Mouse (Mus musculus) hindbrain, embryonic 10.5 days (tissue): ENCODE measurements around the gene Cisd3. TPM values are rescaled to one million over a fixed set of nuclear protein-coding genes. Genes with fewer than 3 reads are reported as not detected.
"Not testable (repeated sequence)": the region's sequence is repeated elsewhere in the genome, so short reads cannot be mapped to it uniquely, and the experiment has no call there.

ENCODE experiments used
- DNase-seq: peaks from one replicate; pipeline ENCODE4 v3.0.0-alpha.2; 2017; ENCODE audit warnings: low spot score
- H3K27ac ChIP-seq: fragments of 300-500 bp; sonication (generic); 2 replicates; pipeline ENCODE4 v1.5.1; 2016; ENCODE audit warnings: mild to moderate bottlenecking, moderate library complexity
- H3K27me3 ChIP-seq: fragments of 300-500 bp; sonication (generic); 2 replicates; pipeline ENCODE4 v1.6.1; 2016; ENCODE audit warnings: mild to moderate bottlenecking; ENCODE audit not compliant: poor library complexity, insufficient read depth, severe bottlenecking
- H3K36me3 ChIP-seq: fragments of 300-500 bp; sonication (generic); 2 replicates; pipeline ENCODE4 v1.6.1; 2016; ENCODE audit warnings: mild to moderate bottlenecking, moderate library complexity
- H3K4me1 ChIP-seq: fragments of 300-500 bp; sonication (generic); replicated peaks from 2 replicates; pipeline ENCODE4 v1.6.1; 2016; ENCODE audit warnings: mild to moderate bottlenecking
- H3K4me3 ChIP-seq: fragments of 300-500 bp; sonication (generic); 2 replicates; pipeline ENCODE4 v1.5.1; 2016; ENCODE audit warnings: mild to moderate bottlenecking, moderate library complexity
- H3K9me3 ChIP-seq: fragments of 300-500 bp; sonication (generic); 2 replicates; pipeline ENCODE4 v1.6.1; 2016; ENCODE audit warnings: mild to moderate bottlenecking, moderate library complexity
- WGBS: fragments of 180-500 bp; shearing (Covaris S2); methylation state at CpG from one replicate; pipeline ENCODE4 v1.1.7; 2016; 5-methylcytosine and 5-hydroxymethylcytosine counted together
- polyA plus RNA-seq: library from polyadenylated mRNA; unstranded; fragments of >200 nt; fragmentation: Nextera tagmentation; extraction: Ambion mirVana; gene quantifications from 2 replicates; pipeline ENCODE4 v1.2.1, GENCODE M21; 2016

Cisd3 gene
- polyA plus RNA-seq, 1 experiment from 2014 or later = 18.3 TPM

DNA sequence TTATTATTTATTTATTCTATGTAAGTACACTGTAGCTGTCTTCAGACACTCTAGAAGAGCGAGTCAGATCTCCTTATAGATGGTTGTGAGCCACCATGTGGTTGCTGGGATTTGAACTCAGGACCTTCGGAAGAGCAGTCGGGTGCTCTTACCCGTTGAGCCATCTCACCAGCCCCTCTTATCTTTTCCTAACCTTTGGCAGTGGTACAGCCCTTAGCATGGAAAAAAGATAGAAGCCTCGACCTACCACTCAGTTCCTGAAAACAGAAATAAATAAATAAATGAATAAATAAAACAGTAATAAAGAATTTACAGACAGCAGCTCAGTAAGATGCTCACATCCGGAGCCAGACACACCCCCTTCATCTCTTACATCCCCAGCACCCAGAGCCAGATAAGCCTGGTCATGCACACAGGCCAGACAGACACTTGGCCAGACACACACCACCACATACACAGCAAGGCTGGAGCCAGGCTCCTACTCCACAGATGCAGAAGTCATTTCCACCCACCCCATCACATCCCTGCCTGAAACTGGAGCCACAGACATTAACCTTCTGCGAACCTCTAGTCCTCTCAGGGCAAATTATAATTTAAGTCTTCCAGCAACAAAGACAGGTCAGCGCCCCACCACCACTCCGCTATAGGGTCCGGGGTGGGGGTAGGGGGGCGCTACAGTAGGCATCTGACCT, 11.7 kb downstream of the Cisd3 start:
- H3K27me3 ChIP-seq = no peaks in the 10 kb centered on the region
- peaks cover 74% of the 10 kb centered on the region for H3K4me1 ChIP-seq

DNA sequence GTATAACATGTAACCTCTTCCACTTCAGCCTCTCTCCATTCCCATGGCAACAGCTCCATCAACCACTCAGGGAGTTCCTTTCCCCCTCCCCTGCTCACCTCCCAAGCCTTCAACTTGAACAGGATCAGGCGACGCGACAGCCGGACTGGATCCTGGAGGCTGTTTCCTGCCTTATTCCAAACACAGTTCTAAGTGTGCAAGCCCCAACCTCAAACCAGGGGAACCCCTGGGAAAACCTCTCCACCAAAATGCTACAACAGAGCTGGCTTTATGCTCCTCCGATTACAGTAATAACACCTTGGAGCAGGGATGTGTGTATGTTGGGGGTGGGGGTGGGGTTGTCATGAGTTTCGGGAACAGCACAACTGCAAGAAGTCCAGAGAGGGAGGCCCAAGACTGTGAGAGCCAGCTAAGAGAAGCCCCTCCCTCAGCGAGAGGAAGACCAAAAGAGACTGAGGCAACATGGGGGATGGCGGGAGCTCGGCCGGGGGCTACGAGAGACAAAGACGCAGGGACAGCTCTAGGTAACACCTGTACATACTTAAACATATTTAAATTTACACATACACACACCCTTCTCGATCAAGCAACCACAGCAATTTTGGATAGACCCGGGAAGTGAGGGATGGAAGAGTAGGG, 12.4 kb downstream of the Cisd3 start:
- peak overlapping the region; percentile 85 for H3K4me3 ChIP-seq
- DNase-seq = peak; percentile 48
- H3K27ac ChIP-seq = peak overlapping the region; percentile 99
- H3K36me3 ChIP-seq = peaks cover 18% of the 10 kb centered on the region
- H3K9me3 ChIP-seq = no peaks in the 10 kb centered on the region
- H3K4me1 ChIP-seq = peaks cover 74% of the 10 kb centered on the region
- no peaks in the 10 kb centered on the region for H3K27me3 ChIP-seq
- WGBS = 3% methylated on average over 14 of the region's 14 CpGs

More for the DNA sequence above, 11.7 kb downstream of the Cisd3 start:
- peak overlapping the region; percentile 99 for H3K27ac ChIP-seq
- peaks cover 25% of the 10 kb centered on the region for H3K36me3 ChIP-seq
- peak overlapping the region; percentile 85 for H3K4me3 ChIP-seq
- no peaks in the 10 kb centered on the region for H3K9me3 ChIP-seq
- no peak for DNase-seq
- WGBS = 66% methylated on average over 11 of the region's 11 CpGs

DNA sequence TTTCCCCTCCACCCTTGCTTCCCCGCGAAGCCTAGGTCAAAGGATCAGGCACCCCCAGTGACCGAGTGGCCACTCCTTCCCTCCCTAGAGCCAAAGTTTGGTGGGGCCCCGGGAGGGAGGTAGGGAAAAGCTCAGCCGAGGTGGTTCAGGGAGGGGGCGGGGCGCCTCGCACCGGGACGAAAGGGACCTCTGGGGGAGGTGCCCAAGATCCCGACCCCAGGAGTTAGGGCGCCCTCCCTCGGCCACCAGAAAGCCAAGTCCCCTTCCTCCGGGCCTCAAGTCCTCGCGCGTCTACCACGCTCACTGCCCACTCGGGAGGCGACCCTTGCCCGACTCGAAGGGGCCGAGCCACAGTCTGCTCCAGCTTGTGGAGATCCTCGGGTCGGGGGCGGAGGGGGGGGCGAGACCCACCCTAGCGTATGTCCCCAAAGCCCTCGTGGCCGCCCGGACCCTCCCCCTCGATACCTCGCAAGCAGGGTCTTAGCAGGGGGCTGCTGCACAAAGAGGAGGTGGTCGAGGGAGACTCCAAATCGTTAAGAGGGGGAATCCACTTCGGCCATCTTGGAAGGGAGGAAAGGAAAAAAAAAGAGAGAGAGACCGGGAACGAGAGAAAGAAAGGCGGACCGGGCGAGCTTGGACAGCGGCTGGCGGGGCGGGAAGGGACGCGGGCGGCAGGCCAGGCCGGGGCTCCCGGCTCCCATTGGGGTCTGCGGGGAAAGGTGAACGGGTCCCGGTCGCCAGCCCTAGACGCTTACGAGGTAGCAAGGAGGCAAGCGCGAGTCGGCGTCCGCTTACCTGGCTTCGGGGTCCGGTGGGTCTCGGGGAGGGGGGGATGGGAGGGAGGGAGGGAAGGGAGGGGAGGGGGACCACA, 13.3 kb downstream of the Cisd3 start:
- Histone ChIP-seq H3K9me3 (no peaks in the 10 kb centered on the region), H3K27ac (peak overlapping the region; percentile 99), H3K36me3 (peaks cover 10% of the 10 kb centered on the region; the same call in 1 of the 2 replicates), H3K27me3 (no peaks in the 10 kb centered on the region), H3K4me3 (peak overlapping the region; percentile 85), H3K4me1 (peaks cover 79% of the 10 kb centered on the region)
- DNase-seq = peak; percentile 86
- WGBS = under 1% methylated on average over 63 of the region's 63 CpGs

DNA sequence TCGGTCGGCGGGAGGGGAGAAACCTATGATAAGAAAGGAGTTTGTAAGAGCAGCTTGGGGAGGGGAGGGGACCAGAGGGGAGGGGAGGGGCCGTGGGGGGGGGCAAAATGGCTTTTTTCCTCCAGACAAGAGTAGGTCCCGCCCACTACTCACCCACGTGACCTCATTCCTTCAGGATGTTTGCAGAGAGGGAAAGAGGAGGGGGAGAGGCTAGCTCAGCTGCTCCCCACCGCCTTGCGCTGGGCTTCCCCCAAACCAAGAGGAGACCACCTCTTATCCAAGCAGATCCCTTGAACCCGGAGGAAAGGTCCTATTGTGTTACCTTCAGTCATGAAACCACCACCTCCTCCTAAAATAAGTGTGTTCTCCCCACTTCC, 14.0 kb downstream of the Cisd3 start:
- Histone ChIP-seq H3K4me1 (peaks cover 80% of the 10 kb centered on the region), H3K36me3 (peaks cover 7% of the 10 kb centered on the region; the same call in 1 of the 2 replicates), H3K27ac (peak overlapping the region; percentile 99), H3K4me3 (peak overlapping the region; percentile 85), H3K9me3 (no peaks in the 10 kb centered on the region), H3K27me3 (no peaks in the 10 kb centered on the region)
- peak; percentile 96 for DNase-seq
- WGBS = 0% methylated on average over 6 of the region's 9 CpGs

DNA sequence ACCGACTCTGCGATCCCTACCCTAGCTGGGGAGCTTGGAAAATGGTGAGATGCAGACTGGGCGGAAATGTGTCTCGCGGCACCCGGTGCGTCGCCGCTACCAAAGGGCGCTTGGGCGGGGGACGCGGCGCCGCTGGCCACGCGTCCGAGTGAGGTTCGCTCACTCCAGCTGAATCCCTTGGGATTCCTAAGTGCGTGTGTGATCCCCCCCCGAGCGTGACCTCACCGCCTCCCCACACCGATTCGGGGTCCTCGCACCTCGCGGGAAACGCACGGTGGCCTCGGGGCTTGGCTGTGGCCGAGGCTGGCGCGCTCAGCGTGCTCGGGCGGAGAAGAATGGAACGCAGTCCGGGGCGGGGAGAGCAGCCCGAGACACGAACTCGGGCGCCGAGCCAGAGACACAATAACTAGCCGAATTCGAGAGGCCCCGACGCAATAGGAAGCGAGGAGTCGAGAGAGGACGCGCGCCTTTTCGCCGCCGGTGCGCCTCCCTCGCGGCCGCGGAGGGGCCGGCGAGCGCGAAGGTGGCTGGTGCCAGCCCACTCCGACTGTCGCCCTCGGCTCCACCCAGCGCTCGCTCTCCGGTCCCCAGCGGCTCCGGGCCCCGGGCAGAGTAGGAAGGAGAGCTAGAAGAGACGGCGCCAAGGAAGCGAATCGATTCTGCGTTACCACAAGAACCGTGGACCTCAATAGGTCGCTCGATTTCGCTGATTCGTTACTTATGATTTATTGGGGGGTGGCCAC, 14.5 kb downstream of the Cisd3 start, which contains the start of gene Pcgf2:
Gene Pcgf2 (minus strand): TSS at position 495 of the 743 bp plus-strand sequence.
- H3K27me3 ChIP-seq = no peaks in the 10 kb centered on the region
- H3K27ac ChIP-seq = peak within 1 kb of the TSS; percentile 99
- no peaks in the 10 kb centered on the region for H3K9me3 ChIP-seq
- peaks cover 12% of the 10 kb centered on the region for H3K36me3 ChIP-seq
- WGBS = under 1% methylated on average over 85 of the region's 85 CpGs
- H3K4me1 ChIP-seq = peaks cover 76% of the 10 kb centered on the region
- peak; percentile 79 for DNase-seq
- peak within 1 kb of the TSS; percentile 85 for H3K4me3 ChIP-seq

DNA sequence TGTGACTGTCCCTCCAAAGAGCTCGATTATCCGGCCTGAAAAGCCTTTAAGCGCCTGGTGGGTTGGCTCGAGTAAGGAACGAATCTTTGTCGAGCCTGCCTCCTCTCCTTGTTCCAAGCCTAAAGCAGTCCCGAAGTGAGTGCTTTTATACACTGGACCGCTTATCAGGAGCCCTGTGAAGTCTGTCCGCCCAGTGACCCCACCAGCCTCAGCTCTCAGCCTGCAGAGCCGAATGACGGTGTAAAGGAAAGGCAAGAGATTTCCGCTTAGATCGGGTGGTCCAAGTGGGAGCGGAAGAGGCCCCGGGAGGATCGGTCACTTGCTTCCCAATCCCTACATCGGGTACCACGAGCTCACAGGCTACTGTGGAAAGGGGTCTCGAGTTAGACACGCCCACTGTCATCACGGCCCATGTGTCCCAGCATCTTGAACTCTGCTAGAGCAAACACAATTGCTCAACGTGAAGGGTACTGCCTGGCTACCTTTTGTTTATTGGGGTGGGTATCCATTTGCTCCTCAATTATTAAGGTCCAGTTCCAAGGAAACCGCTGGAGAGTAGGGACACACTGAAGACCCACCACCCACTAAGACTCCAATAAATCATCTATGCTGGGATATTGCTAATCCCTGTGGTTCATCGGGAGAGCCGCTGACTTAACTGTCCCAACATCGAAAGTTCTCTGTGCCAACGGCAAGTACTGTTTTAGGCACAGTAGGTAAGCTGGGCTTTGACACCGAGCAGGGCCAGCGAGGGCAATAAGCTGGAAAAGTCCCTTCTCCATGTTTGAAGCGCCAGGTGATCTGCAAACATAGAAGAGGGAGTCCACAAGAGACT, 15.3 kb downstream of the Cisd3 start:
- Histone ChIP-seq H3K36me3 (peaks cover 12% of the 10 kb centered on the region), H3K9me3 (no peaks in the 10 kb centered on the region), H3K27ac (peak overlapping the region; percentile 99), H3K27me3 (no peaks in the 10 kb centered on the region), H3K4me3 (peak overlapping the region; percentile 85), H3K4me1 (peaks cover 68% of the 10 kb centered on the region)
- no peak for DNase-seq
- WGBS = 19% methylated on average over 30 of the region's 30 CpGs

GRCm38 (mm10) chr11:97701581-97702392, 16.2 kb downstream of the Cisd3 start:
- H3K27ac ChIP-seq = peak overlapping the region; percentile 99; the same call in 1 of the 2 replicates
- WGBS = 57% methylated on average over 15 of the region's 15 CpGs

GRCm38 (mm10) chr11:97702393-97702745, 16.7 kb downstream of the Cisd3 start:
- Histone ChIP-seq H3K27me3 (no peaks in the 10 kb centered on the region), H3K36me3 (peaks cover 26% of the 10 kb centered on the region), H3K9me3 (no peaks in the 10 kb centered on the region), H3K27ac (peak overlapping the region; percentile 91), H3K4me3 (peak overlapping the region; percentile 85), H3K4me1 (peaks cover 54% of the 10 kb centered on the region)
- under 1% methylated on average over 24 of the region's 24 CpGs for WGBS
- peak; percentile 88 for DNase-seq

More at GRCm38 (mm10) chr11:97701581-97702392, 16.2 kb downstream of the Cisd3 start:
- H3K36me3 ChIP-seq = peaks cover 20% of the 10 kb centered on the region
- DNase-seq = no peak
- H3K27me3 ChIP-seq = no peaks in the 10 kb centered on the region
- no peaks in the 10 kb centered on the region for H3K9me3 ChIP-seq
- peak overlapping the region; percentile 85 for H3K4me3 ChIP-seq
- H3K4me1 ChIP-seq = peaks cover 60% of the 10 kb centered on the region

GRCm38 (mm10) chr11:97703039-97703826, 17.6 kb downstream of the Cisd3 start, which contains the start of gene Psmb3:
TSS of gene Psmb3 (plus strand) at chr11:97703399.
- Histone ChIP-seq H3K27me3 (no peaks in the 10 kb centered on the region), H3K36me3 (peaks cover 35% of the 10 kb centered on the region), H3K4me3 (peak within 1 kb of the TSS; percentile 85), H3K4me1 (peaks cover 46% of the 10 kb centered on the region), H3K9me3 (no peaks in the 10 kb centered on the region), H3K27ac (peak within 1 kb of the TSS; percentile 91)
- under 1% methylated on average over 35 of the region's 35 CpGs for WGBS
- DNase-seq = peak; percentile 97

- not testable (repeated sequence) for H3K9me3 ChIP-seq, H3K27me3 ChIP-seq, H3K4me1 ChIP-seq, DNase-seq, H3K4me3 ChIP-seq, H3K27ac ChIP-seq
- H3K36me3 ChIP-seq = peaks cover 88% of the 10 kb centered on the region
- WGBS = 84% methylated on average over 2 of the region's 2 CpGs
Observed at GRCm38 (mm10) chr11:97710067-97710466, 24.4 kb downstream of the Cisd3 start.
